Mouse (Mus musculus) spleen, adult 2 months (tissue): ENCODE measurements around the gene Hint1.

ENCODE experiments used
- CTCF ChIP-seq: fragments of 200-500 bp; IDR thresholded peaks from 2 replicates; pipeline ENCODE4 v1.5.1; 2011; ENCODE audit warnings: mild to moderate bottlenecking, inconsistent platforms; ENCODE audit not compliant: insufficient read depth, insufficient read length, insufficient replicate concordance; ENCODE audit errors: extremely low read depth
- POLR2A ChIP-seq: fragments of 200-500 bp; IDR thresholded peaks from 2 replicates; pipeline ENCODE4 v1.6.1; 2011; ENCODE audit warnings: low read depth, low read length, inconsistent platforms

DNA sequence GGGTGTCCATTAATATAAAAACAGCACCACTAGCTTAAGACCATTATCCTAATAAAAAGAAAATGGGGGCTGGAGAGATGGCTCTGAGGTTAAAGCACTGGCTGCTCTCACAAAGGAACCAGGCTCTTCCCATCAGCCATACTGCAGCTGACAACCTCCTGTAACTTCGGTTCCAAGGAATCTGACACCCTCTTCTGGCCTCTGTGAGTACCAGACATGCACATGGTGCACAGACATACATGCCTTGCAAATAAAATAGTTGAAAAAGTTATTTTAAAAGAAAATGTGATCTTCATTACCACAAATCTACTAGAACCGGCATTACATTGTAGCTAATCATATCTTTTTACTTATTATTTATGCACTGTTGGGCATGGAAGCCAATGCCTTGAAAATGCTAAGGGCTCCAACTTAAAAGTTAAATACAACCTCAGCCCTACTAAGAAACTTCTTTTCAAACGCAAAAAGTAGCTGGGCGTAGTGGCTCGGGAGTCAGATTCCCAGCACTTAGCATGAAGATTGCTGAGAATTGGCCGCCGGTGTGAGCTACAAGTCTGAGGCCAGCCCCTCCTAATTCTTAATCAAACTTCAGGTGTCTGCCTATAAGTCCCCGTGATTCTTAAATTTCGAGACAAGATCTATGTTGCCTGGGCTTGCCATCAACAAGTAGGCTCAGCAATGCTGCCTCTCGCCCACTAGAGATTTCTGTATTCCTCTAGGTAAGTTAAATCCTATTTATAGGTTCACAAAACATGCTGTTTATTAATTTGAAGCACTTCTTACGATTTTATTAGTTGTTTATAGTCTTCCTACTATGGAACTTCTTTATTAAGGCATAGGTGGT is 6.6 kb upstream of the Hint1 start:
- TF ChIP-seq POLR2A (no peak), CTCF (peak; percentile 43; the same call in 1 of the 2 replicates)
